Mouse (Mus musculus) liver, postnatal 0 days (tissue): Measurements from ENCODE around the gene Gm13306. TPM values are rescaled to one million over a fixed set of nuclear protein-coding genes. Genes with fewer than 3 reads are reported as not detected.
"Not testable (repeated sequence)": the region's sequence is repeated elsewhere in the genome, so short reads cannot be mapped to it uniquely, and the experiment has no call there.

ENCODE experiments used
- ATAC-seq: fragments of 200-750 bp; cut with Nextera tagmentation; 2 replicates; pipeline ENCODE4 v1.8.0; 2017; ENCODE audit warnings: mild to moderate bottlenecking, moderate library complexity
- DNase-seq: peaks from one replicate; pipeline ENCODE4 v3.0.0-alpha.2; 2016
- H3K27ac ChIP-seq: fragments of 300-500 bp; sonication (generic); 2 replicates; pipeline ENCODE4 v1.5.1; 2014; ENCODE audit warnings: antibody characterized with exemption, moderate library complexity, mild to moderate bottlenecking, low read depth
- H3K27me3 ChIP-seq: fragments of 300-500 bp; sonication (generic); 2 replicates; pipeline ENCODE4 v1.6.1; 2014; ENCODE audit warnings: low read length, control low read depth, mixed read lengths; ENCODE audit not compliant: insufficient read depth
- H3K36me3 ChIP-seq: fragments of 300-500 bp; sonication (generic); replicated peaks from 2 replicates; pipeline ENCODE4 v1.6.1; 2014; ENCODE audit warnings: mild to moderate bottlenecking, control low read depth, low read length, moderate library complexity, mixed read lengths; ENCODE audit not compliant: insufficient read depth
- H3K4me1 ChIP-seq: fragments of 300-500 bp; sonication (generic); 2 replicates; pipeline ENCODE4 v1.6.1; 2014; ENCODE audit warnings: antibody characterized with exemption, mild to moderate bottlenecking, control low read depth; ENCODE audit not compliant: insufficient read depth
- H3K4me2 ChIP-seq: fragments of 300-500 bp; sonication (generic); 2 replicates; pipeline ENCODE4 v1.6.1; 2014; ENCODE audit warnings: low read depth, mild to moderate bottlenecking, low read length, moderate library complexity, mixed read lengths
- H3K4me3 ChIP-seq: fragments of 300-500 bp; sonication (generic); 2 replicates; pipeline ENCODE4 v1.5.1; 2014; ENCODE audit warnings: low read depth, low read length
- H3K9ac ChIP-seq: fragments of 300-500 bp; sonication (generic); replicated peaks from 2 replicates; pipeline ENCODE4 v1.6.1; 2014; ENCODE audit warnings: mild to moderate bottlenecking, moderate library complexity
- H3K9me3 ChIP-seq: fragments of 300-500 bp; sonication (generic); 2 replicates; pipeline ENCODE4 v1.6.1; 2016; ENCODE audit warnings: mild to moderate bottlenecking, control low read depth, low read length, mixed read lengths
- WGBS: fragments of 180-500 bp; shearing (Covaris S2); extraction: QIAGEN DNeasy Blood & Tissue Kit; methylation state at CpG from one replicate; pipeline ENCODE4 v1.1.7; 2014; ENCODE audit not compliant: insufficient replicate concordance; 5-methylcytosine and 5-hydroxymethylcytosine counted together
- polyA plus RNA-seq: library from polyadenylated mRNA; unstranded; fragments of >200 nt; fragmentation: Nextera tagmentation; extraction: Ambion mirVana; gene quantifications from 2 replicates; pipeline ENCODE4 v1.2.1, GENCODE M21; 2015

The Gm13306 gene
- polyA plus RNA-seq: not detected in 2 replicates

DNA sequence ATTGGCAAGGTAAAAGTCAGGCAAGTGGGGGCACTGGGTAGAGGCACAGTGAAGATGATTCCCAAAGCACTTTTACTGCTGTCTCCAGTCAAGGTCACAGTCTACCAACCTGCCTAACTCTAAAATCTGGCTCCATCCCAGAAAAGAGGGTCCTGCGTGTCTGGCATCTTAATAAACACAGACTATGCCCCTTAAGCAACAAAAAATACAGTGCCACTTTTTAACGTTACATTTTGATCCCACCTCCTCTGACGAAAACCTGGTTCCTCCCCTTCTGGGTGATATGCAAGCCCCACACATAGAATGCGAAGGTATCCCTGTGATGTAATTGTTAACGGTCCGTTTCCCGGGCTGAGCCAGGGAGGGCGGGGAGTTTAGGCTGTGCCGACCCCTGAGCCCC lies at the start of gene Gm13306:
Gm13306 (plus strand) TSS at position 301 of the 400 bp plus-strand sequence.
- ATAC-seq, DNase-seq, H3K27me3 ChIP-seq, H3K4me3 ChIP-seq, H3K4me1 ChIP-seq, H3K4me2 ChIP-seq, H3K27ac ChIP-seq, H3K9ac ChIP-seq, H3K36me3 ChIP-seq, H3K9me3 ChIP-seq: not testable (repeated sequence)
- WGBS: no CpG with 5 or more reads among the region's 9 CpGs

DNA sequence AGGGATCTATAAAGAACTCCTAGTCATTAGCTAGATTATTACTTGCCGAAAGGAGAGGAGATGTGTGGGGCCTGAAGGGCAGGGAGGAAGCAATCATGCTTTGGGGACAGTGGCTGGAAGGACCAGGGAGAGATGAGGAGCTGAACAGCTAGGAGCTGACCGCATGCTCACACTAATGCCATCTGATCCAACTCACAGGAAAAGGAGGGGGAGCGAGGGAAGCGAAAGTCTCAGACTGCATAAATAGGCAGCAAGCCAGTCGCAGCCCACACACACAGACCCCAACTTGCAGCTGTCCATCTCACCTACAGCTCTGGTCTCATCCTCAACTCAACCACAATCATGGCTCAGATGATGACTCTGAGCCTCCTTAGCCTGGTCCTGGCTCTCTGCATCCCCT lies 38.7 kb upstream of the Gm13306 start, which contains the start of gene Gm13304:
Gm13304 (plus strand) TSS at position 301 of the 400 bp plus-strand sequence.
- not testable (repeated sequence) for ATAC-seq, H3K4me1 ChIP-seq, H3K9me3 ChIP-seq, H3K27me3 ChIP-seq, H3K9ac ChIP-seq, DNase-seq, H3K27ac ChIP-seq, H3K36me3 ChIP-seq, H3K4me3 ChIP-seq, H3K4me2 ChIP-seq
- WGBS: no CpG with 5 or more reads among the region's 5 CpGs

DNA sequence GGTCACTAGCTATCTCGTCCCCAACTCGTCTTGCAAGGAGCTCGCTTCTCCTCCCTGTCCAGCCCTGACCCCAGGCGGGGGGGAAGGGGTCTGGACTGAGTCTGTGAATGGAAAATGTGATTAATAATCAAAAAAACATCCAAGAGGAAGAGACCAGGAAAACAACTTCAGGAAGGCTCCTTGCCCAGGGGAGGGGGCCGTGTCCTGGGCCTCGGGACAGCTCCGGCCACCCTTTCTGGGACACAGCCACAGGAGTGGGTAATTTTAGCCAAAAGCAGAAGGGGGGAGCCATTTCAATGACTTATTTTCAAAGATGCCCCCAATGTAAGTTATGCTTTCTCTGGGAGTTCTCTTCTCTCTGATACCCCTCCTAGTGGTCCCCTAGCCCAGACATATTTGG lies 15.3 kb downstream of the Gm13306 start, which contains the start of gene Gm13305:
Gm13305 (minus strand) TSS at position 101 of the 400 bp plus-strand sequence.
- H3K27me3 ChIP-seq, H3K4me3 ChIP-seq, H3K4me1 ChIP-seq, H3K9me3 ChIP-seq, H3K9ac ChIP-seq, ATAC-seq, H3K4me2 ChIP-seq, H3K36me3 ChIP-seq, H3K27ac ChIP-seq, DNase-seq: not testable (repeated sequence)
- WGBS: no CpG with 5 or more reads among the region's 7 CpGs

DNA sequence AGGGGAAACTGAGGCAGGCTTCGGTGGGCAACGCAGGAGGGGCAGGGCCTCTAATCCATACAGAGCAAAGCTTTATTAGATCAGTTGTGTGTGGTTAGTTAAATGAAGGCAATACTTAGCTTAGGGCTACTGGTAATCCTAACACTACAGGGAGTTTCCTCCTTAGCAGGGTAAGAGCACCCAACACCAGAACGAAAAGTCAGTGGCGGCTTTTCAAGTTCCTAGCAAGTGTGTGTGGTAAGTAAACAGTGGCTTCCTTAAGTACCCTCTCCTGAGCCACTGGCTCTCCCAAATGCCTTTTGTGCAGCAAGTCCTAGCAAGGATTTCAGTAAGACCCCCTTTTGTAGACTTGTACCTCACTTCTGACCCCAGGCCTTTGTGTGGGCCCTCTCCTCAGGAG lies 25.0 kb downstream of the Gm13306 start:
- not testable (repeated sequence) for ATAC-seq, DNase-seq, H3K9ac ChIP-seq, H3K27ac ChIP-seq, H3K4me1 ChIP-seq, H3K36me3 ChIP-seq, H3K4me3 ChIP-seq, H3K9me3 ChIP-seq, H3K4me2 ChIP-seq, H3K27me3 ChIP-seq
- WGBS: no CpG with 5 or more reads among the region's 4 CpGs

DNA sequence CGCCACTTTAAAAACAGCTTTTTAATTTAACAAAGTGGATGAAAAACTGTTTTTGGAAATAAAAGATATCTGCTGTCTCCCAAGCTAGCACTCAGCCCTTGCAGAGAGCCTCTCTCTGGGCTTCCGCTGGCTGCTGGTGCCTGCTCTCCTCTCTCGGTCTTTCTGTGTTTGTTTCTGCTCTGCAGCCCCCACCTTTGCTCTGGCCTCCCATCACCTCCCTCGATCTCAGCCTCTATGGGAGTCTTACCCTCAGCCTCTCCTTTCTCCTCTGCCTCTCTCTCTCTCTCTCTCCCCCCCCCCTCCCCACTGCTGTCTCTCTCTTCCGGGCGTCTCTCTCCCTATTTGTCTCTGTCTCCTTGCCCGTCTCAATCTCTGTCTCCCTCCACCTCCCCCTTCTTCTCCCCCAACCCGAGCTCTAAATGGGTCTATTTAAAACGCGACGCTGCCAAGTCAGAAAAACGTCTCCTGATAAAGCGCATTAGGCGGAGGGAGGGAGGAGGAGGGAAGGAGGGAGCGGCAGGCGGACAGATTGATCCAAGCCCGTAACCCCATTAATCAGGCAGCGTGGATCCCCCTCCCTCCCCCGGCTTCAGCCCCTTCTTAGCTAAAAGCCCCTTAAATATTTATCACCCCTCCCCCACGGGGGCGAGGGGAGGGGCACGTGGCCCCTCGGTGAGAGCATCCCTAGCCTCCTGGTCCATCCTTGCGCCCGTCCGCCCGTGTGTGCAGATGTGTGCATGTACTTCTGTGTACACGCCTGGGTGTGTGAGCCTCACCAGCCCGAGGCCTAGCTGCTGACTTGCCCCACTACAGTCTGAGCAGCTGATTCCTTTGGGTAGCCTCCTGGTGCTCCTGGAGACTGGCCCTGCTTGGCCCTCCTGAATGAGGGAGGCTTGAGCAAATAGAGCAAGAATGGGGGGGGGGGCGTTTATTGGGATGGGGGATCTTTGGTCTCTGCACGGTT lies 30.3 kb downstream of the Gm13306 start:
- H3K27ac ChIP-seq, H3K9ac ChIP-seq, ATAC-seq, H3K4me3 ChIP-seq, H3K4me1 ChIP-seq, H3K36me3 ChIP-seq, H3K27me3 ChIP-seq, DNase-seq, H3K4me2 ChIP-seq, H3K9me3 ChIP-seq: not testable (repeated sequence)
- WGBS: no CpG with 5 or more reads among the region's 31 CpGs

DNA sequence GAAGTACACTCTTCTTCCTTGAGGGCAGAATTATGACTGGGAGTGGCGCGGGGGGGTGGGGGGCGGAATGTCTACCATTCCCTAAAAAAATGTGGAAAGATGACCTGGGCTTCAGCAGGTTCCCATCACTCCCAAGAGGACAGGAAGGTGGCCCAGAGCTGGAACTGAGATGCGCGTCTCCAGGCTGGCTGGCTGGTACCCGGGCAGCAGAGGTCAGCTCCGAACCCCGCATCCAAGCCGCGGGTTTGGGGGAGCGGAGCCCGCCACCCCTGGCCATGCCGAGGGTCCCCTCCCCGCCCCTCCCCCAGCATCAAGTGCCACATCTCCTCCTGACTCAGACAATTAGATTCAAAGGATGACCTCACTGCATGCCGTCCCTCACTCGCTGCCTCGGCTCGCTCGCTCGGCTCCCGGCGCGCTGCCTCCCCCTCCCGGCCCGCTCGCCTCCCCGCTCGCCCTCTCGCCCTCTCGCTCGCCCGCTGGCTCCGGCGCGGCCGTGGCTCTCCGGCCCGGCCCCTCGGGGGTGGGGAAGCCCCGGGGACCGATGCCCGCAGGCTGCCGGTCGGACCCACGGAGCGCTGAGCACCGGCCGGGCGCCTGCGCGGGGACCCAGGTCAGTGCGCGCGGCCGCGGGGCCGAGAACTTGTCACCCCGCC lies 31.2 kb downstream of the Gm13306 start:
- H3K36me3 ChIP-seq, H3K4me1 ChIP-seq, H3K9me3 ChIP-seq, H3K9ac ChIP-seq, H3K4me3 ChIP-seq, H3K27ac ChIP-seq, ATAC-seq, H3K27me3 ChIP-seq, H3K4me2 ChIP-seq, DNase-seq: not testable (repeated sequence)
- no CpG with 5 or more reads among the region's 58 CpGs for WGBS

DNA sequence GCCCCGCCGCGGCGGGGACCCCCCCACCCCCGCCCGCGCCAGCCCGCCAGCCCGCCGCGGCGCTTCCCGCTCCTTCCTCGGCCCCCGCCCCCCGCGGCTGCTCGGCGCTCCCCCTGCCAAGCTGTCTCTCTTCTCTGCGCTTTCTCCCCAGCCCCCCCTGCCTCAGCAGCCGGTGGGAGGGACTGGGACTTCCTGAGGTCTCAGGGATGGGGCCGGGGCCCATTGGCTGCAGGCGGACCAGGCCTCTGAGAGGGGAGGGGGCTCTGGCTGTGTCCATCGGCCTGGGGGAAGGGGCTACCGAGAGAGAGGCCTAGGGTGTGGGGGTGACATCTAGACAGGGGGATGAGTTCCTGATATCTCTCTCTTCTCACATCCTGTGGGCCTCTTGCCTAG lies 31.7 kb downstream of the Gm13306 start:
- ATAC-seq, H3K36me3 ChIP-seq, H3K4me3 ChIP-seq, H3K9ac ChIP-seq, H3K4me2 ChIP-seq, H3K9me3 ChIP-seq, H3K27me3 ChIP-seq, H3K4me1 ChIP-seq, DNase-seq, H3K27ac ChIP-seq: not testable (repeated sequence)
- WGBS: no CpG with 5 or more reads among the region's 25 CpGs

Other genes starting within 250 kb of the Gm13306 start
- 0.76 TPM in 1 of 2 replicates, not detected in the other for gene Gm21541, start 249.8 kb upstream of the Gm13306 start, polyA plus RNA-seq
- 0.49 TPM in 1 of 2 replicates, not detected in the other for gene Gm20878, start 211.9 kb upstream of the Gm13306 start, polyA plus RNA-seq
- gene Fam205a4, start 187.4 kb upstream of the Gm13306 start, polyA plus RNA-seq: not detected in 2 replicates
- not detected in 2 replicates for gene Gm21093, start 118.7 kb upstream of the Gm13306 start, polyA plus RNA-seq
- not detected in 2 replicates for gene Gm3893, start 62.2 kb upstream of the Gm13306 start, polyA plus RNA-seq
- gene Gm13304, start 38.6 kb upstream of the Gm13306 start, polyA plus RNA-seq: not detected in 2 replicates
- 0.33 and 0.37 TPM in 2 replicates for gene Gm13305, start 15.2 kb downstream of the Gm13306 start, polyA plus RNA-seq
- gene Gm10600, start 87.2 kb downstream of the Gm13306 start, polyA plus RNA-seq: not detected in 2 replicates
- gene Ccl21b, start 102.3 kb downstream of the Gm13306 start, polyA plus RNA-seq: not detected in 2 replicates
- gene Gm21953, start 140.8 kb downstream of the Gm13306 start, polyA plus RNA-seq: not detected in 2 replicates
- gene Fam205a3, start 164.9 kb downstream of the Gm13306 start, polyA plus RNA-seq: not detected in 2 replicates